Comparison of ENCODE assay signal across 19 mouse cellular contexts in the genomic region with DNA sequence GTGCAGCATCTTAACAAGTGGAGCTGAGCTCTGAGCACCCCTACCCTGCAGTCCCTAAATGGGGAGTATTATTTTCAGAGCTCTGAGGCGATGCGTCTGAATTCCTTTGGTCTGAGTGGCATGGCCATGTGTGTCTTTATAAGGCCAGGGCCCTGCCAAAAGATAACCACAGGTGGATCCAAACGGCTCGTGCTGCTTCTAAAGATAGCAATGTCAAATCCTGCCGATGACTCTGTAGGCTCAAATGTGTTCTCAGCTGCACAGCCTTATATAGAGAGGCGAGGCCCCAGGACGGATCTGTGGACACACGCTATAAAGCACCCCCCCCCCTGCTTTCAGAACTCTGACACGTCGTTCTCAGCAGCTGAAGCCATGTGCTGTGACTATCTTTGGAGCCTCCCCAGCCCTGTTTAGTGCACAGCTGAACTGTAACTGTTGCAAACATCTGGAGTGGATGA.
DNase-seq lines count a peak whose midpoint lies in the region.
"Had no signal": no experiment of that assay in that cellular context is flagged by ENCODE, and none has a peak within 500 bp of the region (broad histone marks: within the 10 kb centered on the region; RNA-seq: fewer than 3 reads in every experiment).

No protein-coding gene starts in this region.

- DNase-seq in gastrocnemius, adult 18-20 months (ENCODE audit: low spot score), result peak; percentile 22
- no peak for DNase-seq in gastrocnemius, postnatal 14 days
- DNase-seq in A20 (ENCODE audit: low read depth, low spot score), result peak; percentile 78
- DNase-seq in heart, embryonic 10.5 days (ENCODE audit: low spot score), result peak; percentile 94
- DNase-seq in heart, postnatal 10 days, result peak; percentile 67 to 84
- no peak for DNase-seq in lung, adult 18-20 months
- no peak for DNase-seq in ovary, postnatal 10 days (ENCODE audit: low spot score)
- DNase-seq in lung, postnatal 25 days (ENCODE audit: low spot score), result no peak
- DNase-seq: adrenal gland, postnatal 14 days; cerebellum, adult 8-10 months; left cerebral cortex, postnatal 4 days; lung, postnatal 4 days; thymus, postnatal 4 days had no signal

- peaks cover under 1% of the 10 kb centered on the region; the same call in 1 of the 2 replicates for H3K9me3 ChIP-seq in heart, embryonic 10.5 days
- H3K9me3 ChIP-seq: intestine, embryonic 15.5 days; liver, embryonic 15.5 days had no signal

- peak overlapping the region; percentile 53 for H3K4me3 ChIP-seq in heart, embryonic 10.5 days
- H3K4me3 ChIP-seq: embryonic facial prominence, embryonic 13.5 days; forebrain, embryonic 10.5 days; intestine, embryonic 15.5 days; liver, embryonic 15.5 days; midbrain, embryonic 10.5 days had no signal

- 31% methylated on average over 10 of the region's 10 CpGs for WGBS in heart, embryonic 10.5 days

- peaks cover under 1% of the 10 kb centered on the region; the same call in 1 of the 2 replicates for H3K36me3 ChIP-seq in heart, embryonic 10.5 days
- H3K36me3 ChIP-seq: embryonic facial prominence, embryonic 13.5 days; forebrain, embryonic 10.5 days; intestine, embryonic 15.5 days; liver, embryonic 15.5 days; midbrain, embryonic 10.5 days had no signal

- H3K4me1 ChIP-seq in heart, embryonic 10.5 days, result peaks cover 46% of the 10 kb centered on the region

- no peaks in the 10 kb centered on the region for H3K27me3 ChIP-seq in heart, embryonic 10.5 days (ENCODE audit: insufficient read depth, poor library complexity, severe bottlenecking)
- H3K27me3 ChIP-seq: intestine, embryonic 15.5 days had no signal

- intact Hi-C loops in gastrocnemius, postnatal 14 days (cut with DNase I; ENCODE audit: low total_unique reads), result no loop called here
- intact Hi-C loops in heart, postnatal 10 days (cut with DNase I), result no loop called here

- H3K27ac ChIP-seq in heart, embryonic 10.5 days, result peak overlapping the region; percentile 92
- H3K27ac ChIP-seq: embryonic facial prominence, embryonic 13.5 days; forebrain, embryonic 10.5 days; hindbrain, embryonic 14.5 days; intestine, embryonic 15.5 days; liver, embryonic 15.5 days; midbrain, embryonic 10.5 days had no signal

Comparison
In these comparisons a context has a peak if more than half of its experiments do, and no peak if none do; other contexts are left out.
1. DNase-seq: peak in gastrocnemius, adult 18-20 months (single experiment), A20 (single experiment), heart, embryonic 10.5 days (single experiment) and heart, postnatal 10 days (2 of 2); none in gastrocnemius, postnatal 14 days (single experiment), lung, adult 18-20 months (0 of 2), ovary, postnatal 10 days (single experiment) and lung, postnatal 25 days (single experiment).